Mouse (Mus musculus): ENCODE data around the gene Wdr45.

DNA sequence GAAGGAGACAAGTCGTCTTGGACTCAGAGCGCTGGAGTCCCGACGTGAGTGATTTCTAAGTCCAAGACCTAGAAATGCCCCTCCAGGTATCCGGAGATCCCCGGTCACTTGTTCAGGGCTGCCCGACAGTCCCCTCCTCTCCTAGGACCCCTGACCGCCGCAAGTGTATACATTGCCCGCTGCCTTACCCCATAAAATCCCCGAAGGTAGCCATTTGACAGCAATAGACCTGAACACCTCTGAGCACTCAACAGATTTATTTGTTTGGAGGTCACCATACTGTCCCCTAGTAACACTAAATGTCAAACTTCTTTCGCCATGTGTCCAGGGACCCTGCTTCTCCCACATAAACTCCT, 34.1 kb upstream of the Wdr45 start:
- TF ChIP-seq HCFC1 (IDR thresholded peaks at IDR 0.05; ENCODE audit: borderline replicate concordance, insufficient read depth, low read length): no peak
- no peak for TF ChIP-seq ZNF384 (IDR thresholded peaks at IDR 0.05; ENCODE audit: low read depth, low read length)
- no peak for TF ChIP-seq CHD2 (IDR thresholded peaks at IDR 0.05; ENCODE audit: low read depth, low read length)

All from ES-E14 (cell line).